Mouse (Mus musculus) intestine, embryonic 16.5 days (tissue): Measurements from ENCODE around the gene Gins2. TPM values are rescaled to one million over a fixed set of nuclear protein-coding genes. Genes with fewer than 3 reads are reported as not detected.

Source experiments
- ATAC-seq: fragments of 200-750 bp; cut with Nextera tagmentation; 2 replicates; pipeline ENCODE4 v1.8.0; 2017; ENCODE audit warnings: moderate TSS enrichment, moderate library complexity
- H3K27ac ChIP-seq: fragments of 300-500 bp; sonication (generic); 2 replicates; pipeline ENCODE4 v1.5.1; 2014; ENCODE audit warnings: mild to moderate bottlenecking, low read length
- H3K27me3 ChIP-seq: fragments of 300-500 bp; sonication (generic); replicated peaks from 2 replicates; pipeline ENCODE4 v1.6.1; 2014; ENCODE audit warnings: low read length, control low read depth, mixed read lengths; ENCODE audit not compliant: control insufficient read depth, insufficient read depth
- H3K36me3 ChIP-seq: fragments of 300-500 bp; sonication (generic); 2 replicates; pipeline ENCODE4 v1.6.1; 2014; ENCODE audit warnings: low read length, control low read depth; ENCODE audit not compliant: control insufficient read depth, insufficient read depth
- H3K4me1 ChIP-seq: fragments of 300-500 bp; sonication (generic); 2 replicates; pipeline ENCODE4 v1.6.1; 2014; ENCODE audit warnings: low read length, control low read depth, mixed read lengths; ENCODE audit not compliant: control insufficient read depth, insufficient read depth
- H3K4me2 ChIP-seq: fragments of 300-500 bp; sonication (generic); 2 replicates; pipeline ENCODE4 v1.6.1; 2014; ENCODE audit warnings: low read depth, low read length, control low read depth
- H3K4me3 ChIP-seq: fragments of 300-500 bp; sonication (generic); 2 replicates; pipeline ENCODE4 v1.5.1; 2014; ENCODE audit warnings: mild to moderate bottlenecking, low read length
- H3K9ac ChIP-seq: fragments of 300-500 bp; sonication (generic); 2 replicates; pipeline ENCODE4 v1.6.1; 2014; ENCODE audit warnings: low read depth, low read length
- H3K9me3 ChIP-seq: fragments of 300-500 bp; sonication (generic); 2 replicates; pipeline ENCODE4 v1.6.1; 2016; ENCODE audit warnings: low read length, control low read depth; ENCODE audit not compliant: control insufficient read depth
- WGBS: fragments of 180-500 bp; shearing (Covaris S2); extraction: QIAGEN DNeasy Blood & Tissue Kit; methylation state at CpG from one replicate; pipeline ENCODE4 v1.1.7; 2014; 5-methylcytosine and 5-hydroxymethylcytosine counted together
- polyA plus RNA-seq: library from polyadenylated mRNA; unstranded; fragments of >200 nt; fragmentation: Nextera tagmentation; extraction: Ambion mirVana; gene quantifications from 2 replicates; pipeline ENCODE4 v1.2.1, GENCODE M21; 2015

Gene Gins2
- polyA plus RNA-seq, 1 experiment from 2014 or later = 87.5 TPM

DNA sequence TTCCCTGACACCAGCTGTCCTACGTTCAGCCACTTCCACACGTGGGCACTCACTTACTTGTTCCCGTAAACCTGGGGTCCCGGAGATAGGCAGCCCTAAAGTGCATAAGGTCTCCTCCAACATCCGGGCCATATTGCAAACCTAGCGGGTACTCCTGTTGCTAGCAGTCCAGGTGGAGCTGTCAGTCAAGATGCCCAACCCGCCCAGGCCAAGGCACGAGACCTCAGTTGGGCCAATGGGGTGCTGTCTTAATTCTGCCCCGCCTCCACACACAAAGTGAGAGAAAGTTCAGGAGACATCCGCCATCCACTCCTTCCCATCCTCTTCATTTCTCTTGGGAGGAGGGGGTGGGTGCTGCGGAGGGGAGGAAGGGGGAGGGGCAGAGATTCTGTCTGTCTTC, 37.4 kb upstream of the Gins2 start:
- Histone ChIP-seq H3K27me3 (no peaks in the 10 kb centered on the region), H3K9ac (no peak overlapping the region), H3K27ac (no peak overlapping the region), H3K36me3 (no peaks in the 10 kb centered on the region), H3K4me1 (no peaks in the 10 kb centered on the region), H3K4me3 (no peak overlapping the region), H3K9me3 (no peaks in the 10 kb centered on the region), H3K4me2 (no peak overlapping the region)
- WGBS = 66% methylated on average over 11 of the region's 11 CpGs
- ATAC-seq = no peak

DNA sequence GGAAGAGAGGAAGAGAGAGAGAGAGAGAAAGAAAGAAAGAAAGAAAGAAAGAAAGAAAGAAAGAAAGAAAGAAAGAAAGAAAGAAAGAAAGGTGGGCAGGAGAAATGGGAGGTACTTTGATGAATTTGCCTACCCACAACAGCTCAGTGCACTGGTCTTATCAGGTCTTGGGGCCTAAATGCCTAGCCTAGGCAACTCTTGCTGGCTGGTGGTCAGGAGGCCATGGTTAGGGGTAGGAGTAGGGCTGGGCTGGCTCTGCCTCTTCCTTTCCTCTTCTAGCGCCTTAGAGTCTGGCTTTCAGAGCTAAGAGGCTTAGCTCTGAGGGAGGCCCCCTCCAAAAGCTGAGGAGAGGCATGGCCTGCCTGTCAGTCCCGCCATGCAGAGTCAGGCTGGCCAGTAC, 34.5 kb upstream of the Gins2 start:
- no peak overlapping the region for H3K27ac ChIP-seq
- WGBS = 42% methylated on average over 2 of the region's 2 CpGs
- no peak overlapping the region for H3K9ac ChIP-seq
- no peaks in the 10 kb centered on the region for H3K9me3 ChIP-seq
- no peak for ATAC-seq
- no peaks in the 10 kb centered on the region for H3K4me1 ChIP-seq
- no peaks in the 10 kb centered on the region for H3K27me3 ChIP-seq
- no peak overlapping the region for H3K4me2 ChIP-seq
- H3K36me3 ChIP-seq = no peaks in the 10 kb centered on the region
- no peak overlapping the region for H3K4me3 ChIP-seq

DNA sequence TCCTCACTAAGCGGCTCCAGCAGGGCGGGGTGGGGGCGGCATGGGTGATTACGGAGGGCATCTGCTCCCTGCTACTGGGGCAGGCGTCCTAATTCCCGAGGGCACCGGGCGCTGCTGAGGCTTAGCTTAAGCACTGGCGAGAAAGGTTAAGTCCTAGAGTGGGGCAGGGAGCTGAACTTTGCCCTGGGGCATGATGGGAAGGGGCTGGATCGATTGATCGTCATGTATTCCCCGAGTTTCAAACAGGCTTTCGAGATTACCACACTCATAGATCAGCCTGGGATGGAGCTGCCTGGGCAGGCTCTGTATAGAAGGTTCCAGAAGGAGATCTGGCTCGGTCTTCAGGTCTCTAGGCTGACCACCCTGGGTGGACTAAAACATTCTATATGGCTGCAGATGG, 33.1 kb upstream of the Gins2 start:
- Histone ChIP-seq H3K4me3 (no peak overlapping the region), H3K9ac (no peak overlapping the region), H3K27me3 (no peaks in the 10 kb centered on the region), H3K9me3 (no peaks in the 10 kb centered on the region), H3K36me3 (no peaks in the 10 kb centered on the region), H3K4me1 (no peaks in the 10 kb centered on the region), H3K4me2 (no peak overlapping the region), H3K27ac (no peak overlapping the region)
- WGBS = 66% methylated on average over 14 of the region's 14 CpGs
- ATAC-seq = no peak

DNA sequence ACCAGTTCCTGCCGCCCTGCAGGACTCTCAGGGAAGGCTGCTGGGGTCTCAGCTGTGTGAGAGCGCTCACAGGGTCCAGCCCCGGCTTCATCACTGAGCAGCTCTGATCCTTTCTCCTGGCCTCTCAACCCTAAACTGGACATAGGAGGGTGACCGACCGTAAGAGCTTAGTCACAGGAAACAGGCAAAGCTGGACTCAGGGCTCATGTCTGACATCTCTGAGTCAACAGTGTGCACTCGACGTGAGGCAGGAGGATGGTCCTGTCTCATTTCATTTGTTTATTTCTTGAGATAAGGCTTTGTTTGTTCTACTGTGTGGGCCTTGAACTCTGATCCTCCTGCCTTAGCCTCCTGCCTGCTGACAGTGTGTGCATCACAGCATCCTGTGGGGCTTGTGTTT, 31.3 kb upstream of the Gins2 start:
- Histone ChIP-seq H3K4me1 (no peaks in the 10 kb centered on the region), H3K4me3 (no peak overlapping the region), H3K9ac (no peak overlapping the region), H3K9me3 (no peaks in the 10 kb centered on the region), H3K27me3 (no peaks in the 10 kb centered on the region), H3K27ac (no peak overlapping the region), H3K36me3 (no peaks in the 10 kb centered on the region), H3K4me2 (no peak overlapping the region)
- no peak for ATAC-seq
- WGBS = 35% methylated on average over 7 of the region's 7 CpGs

DNA sequence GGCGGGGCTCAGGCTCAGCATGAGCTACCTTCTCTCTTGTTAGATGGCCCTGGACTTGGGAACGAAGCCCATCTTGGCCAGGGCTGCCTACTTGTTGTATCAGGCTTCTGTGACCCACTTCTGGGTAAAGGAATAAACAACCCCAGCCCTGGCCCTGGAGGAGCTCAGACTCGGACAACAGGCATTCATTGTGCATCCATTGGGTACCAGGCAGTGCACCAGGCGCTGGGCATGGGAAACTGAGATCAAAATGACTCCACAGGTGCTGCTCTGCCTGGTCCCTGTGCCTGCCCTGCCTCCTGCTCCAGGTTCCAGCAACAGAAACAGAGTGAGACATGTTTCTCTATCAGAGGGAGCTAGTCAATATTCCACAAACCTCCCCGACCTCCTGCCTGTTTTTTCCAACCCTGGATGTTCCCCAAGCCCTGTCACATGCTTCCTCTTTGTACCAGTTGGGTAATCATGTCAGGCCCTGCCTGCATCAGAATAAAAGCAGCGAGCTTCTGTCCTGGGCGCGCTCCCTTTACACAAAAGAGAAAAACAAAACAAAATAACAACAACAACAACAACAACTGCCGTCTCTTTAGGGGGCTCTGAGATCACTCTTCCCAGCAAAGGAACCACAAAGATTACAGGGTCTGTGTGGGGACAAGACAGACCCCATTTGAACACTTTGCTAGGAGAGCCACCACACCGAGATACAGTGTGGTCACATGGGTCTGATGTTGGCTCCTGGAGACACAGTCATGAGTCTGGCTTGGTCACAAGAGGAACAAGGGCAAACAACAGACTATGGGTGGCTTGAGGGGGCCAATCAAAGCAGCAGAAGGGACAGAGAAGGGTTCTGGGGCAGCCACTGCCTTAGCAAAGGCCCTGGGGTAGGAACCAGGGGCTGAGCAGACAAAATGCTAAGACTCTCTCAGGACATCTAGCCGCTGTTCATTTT, 30.4 kb upstream of the Gins2 start:
- Histone ChIP-seq H3K4me1 (no peaks in the 10 kb centered on the region), H3K9ac (no peak overlapping the region), H3K27ac (no peak overlapping the region), H3K27me3 (no peaks in the 10 kb centered on the region), H3K9me3 (no peaks in the 10 kb centered on the region), H3K4me3 (no peak overlapping the region), H3K4me2 (no peak overlapping the region), H3K36me3 (no peaks in the 10 kb centered on the region)
- ATAC-seq = no peak
- WGBS = 74% methylated on average over 11 of the region's 11 CpGs

DNA sequence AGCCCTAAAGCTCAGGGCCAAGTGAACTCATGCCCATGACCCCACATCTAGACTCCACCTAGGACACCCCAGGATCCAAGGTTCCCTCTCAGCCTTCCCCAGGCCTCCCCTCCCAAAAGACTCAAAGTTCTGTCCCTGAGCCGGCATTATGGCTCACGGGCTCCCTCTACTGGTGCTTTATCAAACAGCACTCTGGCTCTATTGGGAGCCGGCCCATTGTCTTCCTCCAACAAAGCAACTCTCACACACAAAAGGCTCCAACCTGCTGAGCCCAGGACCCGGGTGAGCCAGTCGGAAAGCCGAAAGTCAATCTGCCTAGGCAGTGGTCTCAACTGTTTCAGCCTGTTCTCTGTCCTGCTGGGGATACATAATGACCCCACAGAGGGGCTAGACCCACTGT, 29.0 kb upstream of the Gins2 start:
- H3K27me3 ChIP-seq = no peaks in the 10 kb centered on the region
- peak; percentile 23; the same call in 1 of the 2 replicates for ATAC-seq
- H3K9me3 ChIP-seq = no peaks in the 10 kb centered on the region
- H3K9ac ChIP-seq = no peak overlapping the region
- H3K4me2 ChIP-seq = no peak overlapping the region
- no peaks in the 10 kb centered on the region for H3K4me1 ChIP-seq
- H3K36me3 ChIP-seq = no peaks in the 10 kb centered on the region
- WGBS = 0% methylated on average over 6 of the region's 6 CpGs
- H3K27ac ChIP-seq = no peak overlapping the region
- no peak overlapping the region for H3K4me3 ChIP-seq

DNA sequence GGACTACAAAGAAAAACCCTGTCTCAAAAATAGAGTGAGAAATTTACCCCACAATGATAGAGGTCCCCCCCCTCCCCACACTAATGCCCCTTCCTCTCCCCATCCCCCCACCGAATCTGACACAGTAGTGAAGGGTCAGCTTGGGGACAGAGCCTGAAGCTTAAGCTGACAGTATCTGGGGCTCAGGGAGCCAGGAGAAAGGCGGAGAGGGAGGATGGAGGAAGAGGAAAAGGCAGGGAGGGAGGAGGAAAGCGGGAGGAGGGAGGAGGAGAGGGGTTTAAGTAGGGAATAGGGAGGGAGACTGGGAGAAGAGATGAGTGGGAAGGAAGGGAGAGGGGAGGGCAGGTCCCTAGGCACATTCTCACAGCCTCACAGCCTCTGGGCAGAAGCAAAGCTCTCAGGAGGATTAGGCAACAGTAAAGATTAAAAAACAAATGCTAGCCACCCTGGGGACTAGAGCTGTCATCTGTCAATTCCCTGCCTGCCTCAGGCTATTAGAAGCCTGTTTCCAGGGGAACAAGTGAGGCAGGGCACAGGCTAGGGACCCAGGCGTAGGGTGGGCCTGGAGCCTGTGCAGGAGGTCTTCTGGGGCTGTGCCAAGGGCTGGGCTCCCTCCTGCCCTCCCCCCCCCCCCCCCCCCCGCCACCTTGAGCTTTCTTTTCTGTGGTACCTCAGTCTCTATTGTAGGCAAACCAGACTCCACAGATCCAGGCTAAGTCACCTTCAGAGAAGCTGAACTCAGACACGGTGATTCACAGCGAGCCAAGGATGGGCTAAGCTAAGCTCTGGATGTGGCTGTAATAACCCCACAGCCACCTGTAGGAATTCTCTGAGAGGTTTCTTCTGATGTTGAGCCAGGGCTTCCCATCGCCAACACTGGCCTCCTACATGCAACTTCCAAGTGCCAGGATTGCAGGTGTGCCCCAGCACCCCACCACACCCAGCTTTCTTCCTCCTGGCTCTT, 27.8 kb upstream of the Gins2 start:
- no peaks in the 10 kb centered on the region for H3K9me3 ChIP-seq
- 49% methylated on average over 7 of the region's 8 CpGs for WGBS
- H3K36me3 ChIP-seq = no peaks in the 10 kb centered on the region
- no peaks in the 10 kb centered on the region for H3K4me1 ChIP-seq
- no peak overlapping the region for H3K4me3 ChIP-seq
- H3K27ac ChIP-seq = no peak overlapping the region
- no peak for ATAC-seq
- no peak overlapping the region for H3K4me2 ChIP-seq
- no peaks in the 10 kb centered on the region for H3K27me3 ChIP-seq
- no peak overlapping the region for H3K9ac ChIP-seq

DNA sequence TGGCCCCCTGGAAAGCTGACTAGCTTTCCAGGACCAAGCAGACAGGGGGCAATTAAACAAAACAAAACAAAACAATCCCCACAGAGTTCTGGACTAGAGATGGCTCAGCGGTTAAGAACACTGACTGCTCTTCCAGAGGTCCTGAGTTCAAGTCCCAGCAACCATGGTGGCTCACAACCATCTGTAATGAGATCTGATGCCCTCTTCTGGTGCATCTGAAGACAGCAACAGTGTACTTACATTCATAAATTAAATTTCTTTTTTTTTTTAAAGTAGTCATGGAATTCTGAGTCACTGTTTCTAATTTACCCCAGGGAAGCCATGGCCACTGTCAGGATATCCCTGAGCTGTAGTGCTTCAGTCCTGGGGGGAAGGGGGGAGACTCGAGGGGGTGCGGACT, 25.4 kb upstream of the Gins2 start:
- ATAC-seq = no peak

DNA sequence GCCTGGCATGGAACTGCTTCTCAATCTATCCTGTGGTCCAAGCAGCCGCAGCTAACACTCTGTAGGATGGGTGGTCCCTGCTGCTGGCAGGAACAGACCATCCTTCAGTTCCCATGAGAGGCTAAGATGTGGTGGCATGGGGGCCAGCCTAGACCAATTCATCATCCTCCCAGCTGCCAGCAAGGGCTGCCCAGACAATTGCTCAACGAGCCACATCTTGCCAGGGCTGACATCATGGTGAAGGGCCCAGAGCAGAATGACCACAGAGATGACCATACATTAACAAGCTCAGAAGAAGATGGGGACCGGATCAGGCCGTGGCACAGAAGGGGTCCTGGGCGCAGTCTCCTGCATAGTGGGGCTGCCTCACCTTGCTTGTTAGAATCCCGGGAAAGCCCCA, 21.7 kb upstream of the Gins2 start:
- Histone ChIP-seq H3K9ac (no peak overlapping the region), H3K4me3 (no peak overlapping the region)

More for the DNA sequence above, 25.4 kb upstream of the Gins2 start:
- WGBS = 90% methylated on average over 3 of the region's 3 CpGs
- Histone ChIP-seq H3K4me2 (no peak overlapping the region), H3K4me3 (no peak overlapping the region), H3K36me3 (no peaks in the 10 kb centered on the region), H3K27me3 (no peaks in the 10 kb centered on the region), H3K4me1 (no peaks in the 10 kb centered on the region), H3K27ac (no peak overlapping the region), H3K9ac (no peak overlapping the region), H3K9me3 (no peaks in the 10 kb centered on the region; the same call in 1 of the 2 replicates)

More for the DNA sequence above, 21.7 kb upstream of the Gins2 start:
- H3K27me3 ChIP-seq = no peaks in the 10 kb centered on the region
- 83% methylated on average over 6 of the region's 6 CpGs for WGBS
- H3K4me2 ChIP-seq = no peak overlapping the region
- no peak overlapping the region for H3K27ac ChIP-seq
- no peaks in the 10 kb centered on the region for H3K4me1 ChIP-seq
- no peaks in the 10 kb centered on the region for H3K36me3 ChIP-seq
- no peak for ATAC-seq
- H3K9me3 ChIP-seq = no peaks in the 10 kb centered on the region; the same call in 1 of the 2 replicates
